ENCODE assay signal across 19 mouse cellular contexts in the genomic region with DNA sequence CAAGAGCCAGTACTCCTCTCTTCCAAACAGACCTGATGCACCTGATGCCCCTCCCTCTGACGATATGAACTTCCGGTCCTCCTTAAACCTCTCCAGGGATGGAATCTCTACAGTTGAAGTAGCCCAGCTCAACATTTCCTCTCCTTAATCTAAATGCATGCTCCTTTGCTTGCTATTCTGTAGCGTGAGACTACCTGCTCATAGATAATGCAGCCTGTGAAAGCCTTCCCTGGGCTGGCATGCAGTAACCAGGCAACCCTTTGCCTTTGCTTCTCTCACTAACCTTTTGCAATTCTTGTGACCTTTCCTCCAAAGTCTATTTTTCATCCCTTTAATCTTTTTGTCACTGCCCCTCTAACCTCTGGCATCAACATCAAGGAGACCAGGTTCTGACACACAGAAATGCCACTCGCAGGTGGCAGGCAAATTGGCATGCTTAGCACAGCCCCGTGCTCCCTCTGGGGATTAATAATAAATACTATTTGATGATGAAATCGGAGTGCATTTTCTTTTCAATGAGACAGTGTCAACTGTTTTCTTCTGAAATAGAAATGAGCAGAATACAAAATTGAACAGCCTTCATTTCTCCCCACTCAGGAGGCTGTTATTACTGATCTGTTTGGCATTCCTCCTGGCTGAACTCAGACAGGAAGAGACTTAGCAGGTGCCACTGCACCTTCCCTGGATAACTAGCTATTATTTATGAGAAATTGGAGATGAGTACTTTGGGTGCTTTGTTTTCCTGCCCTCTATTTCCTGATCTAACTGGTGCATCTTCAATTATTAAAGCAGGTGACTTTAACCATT.
DNase-seq lines count a peak whose midpoint lies in the region; ATAC-seq lines count a peak whose summit lies in the region.
"Had no signal": no experiment of that assay in that cellular context is flagged by ENCODE, and none has a peak within 500 bp of the region (broad histone marks: within the 10 kb centered on the region; RNA-seq: fewer than 3 reads in every experiment).

No protein-coding gene starts in this region.

- intact Hi-C loops in heart, postnatal 36 days (cut with DNase I) = no loop called here

- H3K4me3 ChIP-seq in heart, embryonic 10.5 days = no peak overlapping the region
- H3K4me3 ChIP-seq in midbrain, embryonic 15.5 days = no peak overlapping the region
- H3K4me3 ChIP-seq: embryonic facial prominence, embryonic 13.5 days; forebrain, embryonic 12.5 days; gastrocnemius, adult 2 months; heart, embryonic 13.5 days; hindbrain, embryonic 12.5 days had no signal

- no peaks in the 10 kb centered on the region for H3K9me3 ChIP-seq in heart, embryonic 10.5 days
- no peaks in the 10 kb centered on the region for H3K9me3 ChIP-seq in midbrain, embryonic 15.5 days
- H3K9me3 ChIP-seq: embryonic facial prominence, embryonic 13.5 days; forebrain, embryonic 12.5 days; heart, embryonic 13.5 days; hindbrain, embryonic 12.5 days had no signal

- ATAC-seq in midbrain, embryonic 15.5 days (replicated peaks) = peak; percentile 76
- ATAC-seq: hindbrain, postnatal 0 days had no signal

- H3K4me2 ChIP-seq in midbrain, embryonic 15.5 days = no peak overlapping the region; the same call in 1 of the 2 replicates
- H3K4me2 ChIP-seq: embryonic facial prominence, embryonic 13.5 days; forebrain, embryonic 12.5 days; heart, embryonic 13.5 days; hindbrain, embryonic 12.5 days had no signal

- WGBS in heart, embryonic 10.5 days = 79% methylated on average over 6 of the region's 6 CpGs
- 53% methylated on average over 6 of the region's 6 CpGs for WGBS in midbrain, embryonic 15.5 days

- DNase-seq in adrenal gland, adult (ENCODE audit: inconsistent age in 2 of 2, low spot score in 1 of 2) = peak; percentile 9 to 69
- DNase-seq in adrenal gland, adult 18-20 months (ENCODE audit: low spot score in 2 of 2) = no peak
- peak; percentile 17 for DNase-seq in heart, embryonic 10.5 days (ENCODE audit: low spot score)
- no peak for DNase-seq in heart, postnatal 36 days
- DNase-seq in adrenal gland, postnatal 10 days = peak; percentile 5
- no peak for DNase-seq in right cerebral cortex, postnatal 10 days (ENCODE audit: low spot score in 2 of 2)
- no peak for DNase-seq in kidney, adult 18-20 months
- DNase-seq: cerebellum, adult 18-20 months; cerebellum, adult 9-11 months; cerebellum, postnatal 36 days; gastrocnemius, adult 2 months; gastrocnemius, postnatal 25 days; heart, postnatal 4 days had no signal

- H3K36me3 ChIP-seq in heart, embryonic 10.5 days = no peaks in the 10 kb centered on the region
- no peaks in the 10 kb centered on the region for H3K36me3 ChIP-seq in midbrain, embryonic 15.5 days (replicated peaks)
- H3K36me3 ChIP-seq: embryonic facial prominence, embryonic 13.5 days; forebrain, embryonic 12.5 days; heart, embryonic 13.5 days; hindbrain, embryonic 12.5 days had no signal

- no peaks in the 10 kb centered on the region for H3K4me1 ChIP-seq in heart, embryonic 10.5 days
- H3K4me1 ChIP-seq in midbrain, embryonic 15.5 days = peaks cover 10% of the 10 kb centered on the region
- H3K4me1 ChIP-seq: embryonic facial prominence, embryonic 13.5 days; heart, embryonic 13.5 days; hindbrain, embryonic 12.5 days had no signal

- no peaks in the 10 kb centered on the region for H3K27me3 ChIP-seq in heart, embryonic 10.5 days (ENCODE audit: insufficient read depth, poor library complexity, severe bottlenecking)
- no peaks in the 10 kb centered on the region for H3K27me3 ChIP-seq in midbrain, embryonic 15.5 days (replicated peaks)
- H3K27me3 ChIP-seq: embryonic facial prominence, embryonic 13.5 days; forebrain, embryonic 12.5 days; heart, embryonic 13.5 days; hindbrain, embryonic 12.5 days had no signal

- no peak overlapping the region for H3K9ac ChIP-seq in midbrain, embryonic 15.5 days
- H3K9ac ChIP-seq: embryonic facial prominence, embryonic 13.5 days; forebrain, embryonic 12.5 days; heart, embryonic 13.5 days; hindbrain, embryonic 12.5 days had no signal

- no peak overlapping the region for H3K27ac ChIP-seq in heart, embryonic 10.5 days
- peak overlapping the region; percentile 68 for H3K27ac ChIP-seq in midbrain, embryonic 15.5 days
- H3K27ac ChIP-seq: embryonic facial prominence, embryonic 13.5 days; forebrain, embryonic 12.5 days; gastrocnemius, adult 2 months; heart, embryonic 13.5 days; hindbrain, embryonic 12.5 days; hindbrain, postnatal 0 days had no signal

Comparison
In these comparisons a context has a peak if more than half of its experiments do, and no peak if none do; other contexts are left out.
1. DNase-seq: peak in adrenal gland, adult (2 of 2), heart, embryonic 10.5 days (single experiment) and adrenal gland, postnatal 10 days (single experiment); none in adrenal gland, adult 18-20 months (0 of 2), heart, postnatal 36 days (0 of 2), right cerebral cortex, postnatal 10 days (0 of 2) and kidney, adult 18-20 months (single experiment).